Comparison of ENCODE assay signal across 10 mouse cellular contexts in the genomic region with DNA sequence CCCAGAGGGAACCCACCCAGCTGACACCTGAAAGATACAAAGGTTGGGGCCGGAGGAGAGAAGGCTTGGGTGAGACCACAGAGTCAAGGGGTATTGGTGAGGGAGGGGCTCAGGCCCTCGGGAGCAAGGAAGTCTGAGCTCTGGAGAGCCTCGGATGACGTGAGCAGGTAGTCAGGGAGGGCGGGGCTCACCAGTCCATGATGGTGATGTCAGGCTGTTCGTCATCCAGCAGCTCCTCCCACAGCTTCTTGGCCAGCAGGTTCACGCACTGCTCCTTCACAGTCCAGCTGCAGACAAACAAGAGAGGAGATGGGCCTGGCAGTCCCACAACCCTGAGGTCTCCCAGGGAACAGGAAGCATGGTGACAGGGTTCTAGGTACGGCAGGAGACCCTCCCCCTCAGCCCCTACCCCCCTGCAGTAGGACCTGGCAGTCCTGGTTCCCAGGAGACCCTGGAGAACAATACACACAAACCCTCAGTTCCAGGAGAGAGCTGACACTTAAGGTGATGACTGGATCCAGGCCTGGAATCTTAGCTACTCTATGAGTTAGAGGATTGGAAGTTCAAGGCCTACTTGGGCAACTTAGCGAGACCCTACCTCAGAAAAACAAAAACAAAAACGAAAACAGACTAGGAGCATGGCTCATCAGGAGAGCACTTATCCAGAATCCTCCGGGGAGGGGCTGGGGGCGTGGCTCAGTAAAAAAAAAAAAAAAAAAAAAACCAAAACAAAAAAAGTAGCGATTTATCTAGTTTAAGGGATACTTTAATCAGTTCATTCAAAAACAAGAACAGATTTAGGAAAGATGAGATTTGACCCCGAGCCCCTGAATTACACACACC. TPM values are rescaled to one million over a fixed set of nuclear protein-coding genes. Genes with fewer than 3 reads are reported as not detected.
DNase-seq lines count a peak whose midpoint lies in the region; ATAC-seq and TF ChIP-seq lines count a peak whose summit lies in the region.
"Had no signal": no experiment of that assay in that cellular context is flagged by ENCODE, and none has a peak within 500 bp of the region (broad histone marks: within the 10 kb centered on the region; RNA-seq: fewer than 3 reads in every experiment).

No protein-coding gene starts in this region.

- no peak overlapping the region for H3K4me3 ChIP-seq in hindbrain, embryonic 10.5 days
- no peak overlapping the region for H3K4me3 ChIP-seq in hindbrain, embryonic 16.5 days (ENCODE audit: low read length)
- H3K4me3 ChIP-seq in intestine, embryonic 15.5 days (replicated peaks): no peak overlapping the region
- H3K4me3 ChIP-seq in midbrain, embryonic 15.5 days: no peak overlapping the region
- no peak overlapping the region for H3K4me3 ChIP-seq in gastrocnemius, adult 2 months

- no peaks in the 10 kb centered on the region for H3K9me3 ChIP-seq in hindbrain, embryonic 10.5 days
- H3K9me3 ChIP-seq in hindbrain, embryonic 16.5 days (ENCODE audit: control insufficient read depth, low read length): no peaks in the 10 kb centered on the region
- H3K9me3 ChIP-seq in intestine, embryonic 15.5 days: no peaks in the 10 kb centered on the region
- H3K9me3 ChIP-seq in midbrain, embryonic 15.5 days: no peaks in the 10 kb centered on the region
- H3K9me3 ChIP-seq: heart, embryonic 13.5 days had no signal

- WGBS in hindbrain, embryonic 10.5 days: 24% methylated on average over 14 of the region's 14 CpGs
- whole genome bisulfite sequencing in hindbrain, embryonic 16.5 days: 27% methylated on average over 14 of the region's 14 CpGs
- whole genome bisulfite sequencing in intestine, embryonic 15.5 days: 27% methylated on average over 14 of the region's 14 CpGs
- WGBS in midbrain, embryonic 15.5 days: 28% methylated on average over 14 of the region's 14 CpGs

- no peaks in the 10 kb centered on the region for H3K36me3 ChIP-seq in hindbrain, embryonic 10.5 days
- H3K36me3 ChIP-seq in hindbrain, embryonic 16.5 days (ENCODE audit: control insufficient read depth, insufficient read depth, low read length): no peaks in the 10 kb centered on the region
- H3K36me3 ChIP-seq in intestine, embryonic 15.5 days: no peaks in the 10 kb centered on the region
- no peaks in the 10 kb centered on the region for H3K36me3 ChIP-seq in midbrain, embryonic 15.5 days (replicated peaks)
- H3K36me3 ChIP-seq: heart, embryonic 13.5 days had no signal

- no peak overlapping the region for H3K4me2 ChIP-seq in hindbrain, embryonic 16.5 days (ENCODE audit: low read length)
- H3K4me2 ChIP-seq in intestine, embryonic 15.5 days (replicated peaks): no peak overlapping the region
- H3K4me2 ChIP-seq in midbrain, embryonic 15.5 days: no peak overlapping the region

- ATAC-seq in hindbrain, embryonic 16.5 days: no peak
- peak; percentile 54 for ATAC-seq in intestine, embryonic 15.5 days
- ATAC-seq in midbrain, embryonic 15.5 days (replicated peaks): 0 out of 2 replicates have a peak, but pooled peaks have one; percentile 24

- DNase-seq in hindbrain, embryonic 10.5 days (ENCODE audit: low spot score): peak; percentile 45
- peak; percentile 51 for DNase-seq in NIH3T3 (ENCODE audit: low read depth)
- DNase-seq in frontal cortex, postnatal 25 days (ENCODE audit: low spot score in 2 of 2): no peak
- DNase-seq in gastrocnemius, adult 2 months: no peak
- DNase-seq in layer of hippocampus, postnatal 25 days (ENCODE audit: extremely low spot score in 1 of 2, low spot score in 1 of 2): no peak
- DNase-seq: lung, adult 18-20 months had no signal

- intact Hi-C loops in gastrocnemius, adult 2 months (cut with DNase I): no loop called here

- H3K27ac ChIP-seq in hindbrain, embryonic 10.5 days: no peak overlapping the region
- H3K27ac ChIP-seq in hindbrain, embryonic 16.5 days (ENCODE audit: low read depth, low read length): no peak overlapping the region
- H3K27ac ChIP-seq in intestine, embryonic 15.5 days: no peak overlapping the region
- H3K27ac ChIP-seq in midbrain, embryonic 15.5 days: no peak overlapping the region
- no peak overlapping the region for H3K27ac ChIP-seq in gastrocnemius, adult 2 months
- H3K27ac ChIP-seq: heart, embryonic 13.5 days had no signal

- H3K27me3 ChIP-seq in hindbrain, embryonic 10.5 days (ENCODE audit: insufficient read depth, poor library complexity, severe bottlenecking): peaks cover 50% of the 10 kb centered on the region
- H3K27me3 ChIP-seq in hindbrain, embryonic 16.5 days (replicated peaks; ENCODE audit: control insufficient read depth, insufficient read depth, low read length): peaks cover 20% of the 10 kb centered on the region
- peaks cover 24% of the 10 kb centered on the region for H3K27me3 ChIP-seq in intestine, embryonic 15.5 days (replicated peaks)
- peaks cover 37% of the 10 kb centered on the region for H3K27me3 ChIP-seq in midbrain, embryonic 15.5 days (replicated peaks)

- H3K4me1 ChIP-seq in hindbrain, embryonic 10.5 days (replicated peaks): peaks cover 43% of the 10 kb centered on the region
- H3K4me1 ChIP-seq in hindbrain, embryonic 16.5 days (ENCODE audit: control insufficient read depth, insufficient read depth, low read depth, low read length): peaks cover 15% of the 10 kb centered on the region
- H3K4me1 ChIP-seq in intestine, embryonic 15.5 days (replicated peaks): peaks cover 13% of the 10 kb centered on the region; the same call in 1 of the 2 replicates
- peaks cover 20% of the 10 kb centered on the region for H3K4me1 ChIP-seq in midbrain, embryonic 15.5 days

- no peak overlapping the region for H3K9ac ChIP-seq in hindbrain, embryonic 16.5 days (ENCODE audit: low read depth, low read length)
- no peak overlapping the region for H3K9ac ChIP-seq in intestine, embryonic 15.5 days
- no peak overlapping the region for H3K9ac ChIP-seq in midbrain, embryonic 15.5 days

- TF ChIP-seq CTCF in gastrocnemius, adult 2 months (IDR thresholded peaks at IDR 0.05): no peak

RNA-seq across cellular contexts. Expression of gene Nccrp1, which starts 1.8 kb away (rescaled TPM):
- polyA plus RNA-seq in hindbrain, embryonic 10.5 days (2016; fragmentation: Nextera tagmentation; extraction: Ambion mirVana): 0.10 TPM in 1 of 2 replicates, not detected in the other
- polyA plus RNA-seq in hindbrain, embryonic 16.5 days (2015; fragmentation: Nextera tagmentation; extraction: Ambion mirVana): 0.14 TPM in 1 of 2 replicates, not detected in the other
- not detected in 2 replicates for polyA plus RNA-seq in intestine, embryonic 15.5 days (2015; fragmentation: Nextera tagmentation; extraction: Ambion mirVana)
- 0.14 and 0.18 TPM in 2 replicates for polyA plus RNA-seq in midbrain, embryonic 15.5 days (2015; fragmentation: Nextera tagmentation; extraction: Ambion mirVana)
- not detected for total RNA-seq in gastrocnemius, adult 2 months (2021)
- under 1 TPM; 0.40 to 0.57 TPM for total RNA-seq in layer of hippocampus, postnatal 25 days (2021)
- polyA plus RNA-seq: heart, embryonic 13.5 days had no signal

RNA-seq across cellular contexts. Expression of gene Sycn, which starts 4.6 kb away (rescaled TPM):
- polyA plus RNA-seq in hindbrain, embryonic 10.5 days (2016; fragmentation: Nextera tagmentation; extraction: Ambion mirVana): not detected in 2 replicates
- not detected in 2 replicates for polyA plus RNA-seq in hindbrain, embryonic 16.5 days (2015; fragmentation: Nextera tagmentation; extraction: Ambion mirVana)
- 33.3 and 122 TPM in 2 replicates for polyA plus RNA-seq in intestine, embryonic 15.5 days (2015; fragmentation: Nextera tagmentation; extraction: Ambion mirVana)
- polyA plus RNA-seq in midbrain, embryonic 15.5 days (2015; fragmentation: Nextera tagmentation; extraction: Ambion mirVana): not detected in 2 replicates
- total RNA-seq in gastrocnemius, adult 2 months (2021): not detected
- not detected for total RNA-seq in layer of hippocampus, postnatal 25 days (2021)
- polyA plus RNA-seq: heart, embryonic 13.5 days had no signal

RNA-seq across cellular contexts. Expression of gene Ifnl3, which starts 22.6 kb away (rescaled TPM):
- not detected in 2 replicates for polyA plus RNA-seq in hindbrain, embryonic 10.5 days (2016; fragmentation: Nextera tagmentation; extraction: Ambion mirVana)
- polyA plus RNA-seq in hindbrain, embryonic 16.5 days (2015; fragmentation: Nextera tagmentation; extraction: Ambion mirVana): not detected in 2 replicates
- polyA plus RNA-seq in intestine, embryonic 15.5 days (2015; fragmentation: Nextera tagmentation; extraction: Ambion mirVana): not detected in 2 replicates
- not detected in 2 replicates for polyA plus RNA-seq in midbrain, embryonic 15.5 days (2015; fragmentation: Nextera tagmentation; extraction: Ambion mirVana)
- total RNA-seq in gastrocnemius, adult 2 months (2021): not detected
- total RNA-seq in layer of hippocampus, postnatal 25 days (2021): not detected
- polyA plus RNA-seq: heart, embryonic 13.5 days had no signal

RNA-seq across cellular contexts. Expression of gene Ifnl2, which starts 35.0 kb away (rescaled TPM):
- polyA plus RNA-seq in hindbrain, embryonic 10.5 days (2016; fragmentation: Nextera tagmentation; extraction: Ambion mirVana): not detected in 2 replicates
- polyA plus RNA-seq in hindbrain, embryonic 16.5 days (2015; fragmentation: Nextera tagmentation; extraction: Ambion mirVana): not detected in 2 replicates
- polyA plus RNA-seq in intestine, embryonic 15.5 days (2015; fragmentation: Nextera tagmentation; extraction: Ambion mirVana): not detected in 2 replicates
- polyA plus RNA-seq in midbrain, embryonic 15.5 days (2015; fragmentation: Nextera tagmentation; extraction: Ambion mirVana): not detected in 2 replicates
- not detected for total RNA-seq in gastrocnemius, adult 2 months (2021)
- not detected for total RNA-seq in layer of hippocampus, postnatal 25 days (2021)
- polyA plus RNA-seq: heart, embryonic 13.5 days had no signal

RNA-seq across cellular contexts. Expression of gene Samd4b, which starts 52.7 kb away (rescaled TPM):
- polyA plus RNA-seq in hindbrain, embryonic 10.5 days (2016; fragmentation: Nextera tagmentation; extraction: Ambion mirVana): 34.0 and 44.0 TPM in 2 replicates
- polyA plus RNA-seq in hindbrain, embryonic 16.5 days (2015; fragmentation: Nextera tagmentation; extraction: Ambion mirVana): 11.1 and 23.4 TPM in 2 replicates
- polyA plus RNA-seq in intestine, embryonic 15.5 days (2015; fragmentation: Nextera tagmentation; extraction: Ambion mirVana): 18.9 and 19.5 TPM in 2 replicates
- polyA plus RNA-seq in midbrain, embryonic 15.5 days (2015; fragmentation: Nextera tagmentation; extraction: Ambion mirVana): 22.8 and 24.8 TPM in 2 replicates
- total RNA-seq in gastrocnemius, adult 2 months (2021): 10 to 100 TPM; 13.0 to 13.1 TPM
- total RNA-seq in layer of hippocampus, postnatal 25 days (2021): 10 to 100 TPM; 70.1 to 71.0 TPM

Comparison
In these comparisons a context has a peak if more than half of its experiments do, and no peak if none do; other contexts are left out.
1. DNase-seq: peak in hindbrain, embryonic 10.5 days (single experiment) and NIH3T3 (single experiment); none in frontal cortex, postnatal 25 days (0 of 2), gastrocnemius, adult 2 months (single experiment) and layer of hippocampus, postnatal 25 days (0 of 2).
2. RNA of gene Sycn, which starts 4.6 kb away (polyA plus RNA-seq): 33.3 to 122 TPM in intestine, embryonic 15.5 days; not detected in hindbrain, embryonic 10.5 days, not detected in hindbrain, embryonic 16.5 days and not detected in midbrain, embryonic 15.5 days; every median in the first group is over 10 times any median in the second.